Mouse (Mus musculus) erythroid progenitor cell, adult 5-6 weeks (primary cell): ENCODE results near the gene Prop1. TPM values are rescaled to one million over a fixed set of nuclear protein-coding genes. Genes with fewer than 3 reads are reported as not detected.

Source experiments
- ATAC-seq: replicated peaks from 2 replicates; pipeline ENCODE4 v1.8.0; 2016; ENCODE audit warnings: moderate number of reproducible peaks, mild to moderate bottlenecking, moderate TSS enrichment, inconsistent platforms; ENCODE audit not compliant: poor library complexity, low FRiP score, severe bottlenecking
- total RNA-seq, 2 experiments: library from RNA; stranded (forward) in 1 of 2; stranded (reverse) in 1 of 2; fragments of 150-400 nt in 1 of 2; fragments of 186-747, 209-891 nt in 1 of 2; gene quantifications; 2 replicates each; pipeline versions ENCODE4 v1.2.3 to v1.2.4; 2015 to 2017; ENCODE audit warnings: low replicate concordance in 2 of 2

Prop1 gene
- total RNA-seq (2015; ENCODE audit: low replicate concordance) (not detected in 2 replicates), total RNA-seq (2017; ENCODE audit: low replicate concordance) (not detected in 2 replicates)

- no peak for ATAC-seq
These were observed at the start of gene Prop1 for GRCm38 (mm10) chr11:50953665-50954064. Gene Prop1, minus strand, starts transcription at chr11:50953765.

- ATAC-seq = no peak
These were observed 49.7 kb upstream of the Prop1 start, which contains the start of gene Olfr51 for GRCm38 (mm10) chr11:51003296-51003695. Gene Olfr51, plus strand, starts transcription at chr11:51003596.

DNA sequence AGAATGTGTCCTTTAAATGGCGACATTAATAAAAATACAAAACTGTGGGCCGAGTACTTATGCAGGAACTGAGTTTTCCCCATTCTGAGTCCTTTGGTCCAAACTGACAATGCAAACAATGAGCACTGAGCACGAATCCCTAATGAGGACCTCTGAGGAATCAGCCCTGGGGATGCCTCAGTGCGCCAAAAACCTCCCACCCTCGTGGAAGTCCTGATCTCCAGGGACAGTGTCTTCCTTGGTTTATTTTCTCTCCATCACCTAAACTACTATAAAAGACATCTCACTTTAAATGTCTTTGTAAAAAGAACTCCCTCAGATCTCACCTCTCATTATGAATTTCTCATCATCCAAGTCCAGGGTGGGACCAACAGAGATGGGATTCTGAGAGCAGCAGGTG lies 28.1 kb upstream of the Prop1 start, which contains the start of gene Olfr1377:
Olfr1377 (plus strand) TSS at position 301 of the 400 bp plus-strand sequence.
- ATAC-seq = no peak

GRCm38 (mm10) chr11:50977216-50977615 lies 23.7 kb upstream of the Prop1 start:
- ATAC-seq = no peak

- no peak for ATAC-seq
These were observed 12.7 kb upstream of the Prop1 start, which contains the start of gene Olfr1378 for GRCm38 (mm10) chr11:50966230-50966629. Gene Olfr1378, plus strand, starts transcription at chr11:50966530.

DNA sequence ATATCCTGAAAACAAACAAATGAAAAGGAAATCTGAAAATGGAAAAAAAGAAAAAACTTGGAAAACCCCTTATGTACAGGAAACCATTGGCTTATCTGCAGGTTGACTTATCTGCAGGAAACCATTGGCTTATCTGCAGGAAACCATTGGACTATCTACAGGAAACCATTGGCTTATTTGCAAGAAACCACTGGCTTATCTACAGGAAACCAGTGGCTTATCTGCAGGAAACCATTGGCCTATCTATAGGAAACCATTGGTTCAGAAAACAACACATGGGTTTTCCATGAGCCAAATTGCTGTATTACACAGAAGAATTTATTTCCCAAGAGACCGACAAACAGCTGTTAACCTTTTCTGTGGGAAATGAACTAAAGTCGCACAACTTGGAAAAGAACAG lies 11.3 kb upstream of the Prop1 start:
- no peak for ATAC-seq

GRCm38 (mm10) chr11:50952290-50952689 lies 1.3 kb downstream of the Prop1 start:
- no peak for ATAC-seq

DNA sequence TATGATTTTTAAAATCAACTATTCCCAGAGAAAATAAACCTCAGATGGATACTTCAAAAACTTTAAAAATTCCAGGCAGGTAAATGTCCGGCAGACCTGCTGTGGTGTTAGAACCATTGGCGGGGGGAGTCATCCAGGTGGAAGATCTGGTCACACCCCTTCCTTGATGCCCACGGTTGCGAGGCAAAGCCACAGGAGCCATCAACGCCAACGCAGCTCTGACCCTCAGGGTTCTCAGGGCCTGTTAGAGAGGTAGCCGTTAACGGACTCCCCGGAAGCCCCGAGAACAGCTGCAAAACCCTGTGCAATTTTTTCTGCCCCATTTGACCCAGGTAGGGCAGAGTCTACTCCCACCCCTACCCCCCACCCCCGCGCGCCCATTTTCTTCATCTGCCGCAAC lies 10.1 kb downstream of the Prop1 start, which contains the start of gene 4933414I15Rik:
4933414I15Rik (minus strand) TSS at position 260 of the 400 bp plus-strand sequence.
- no peak for ATAC-seq

- no peak for ATAC-seq
These were observed 11.2 kb downstream of the Prop1 start for GRCm38 (mm10) chr11:50942386-50942785.

DNA sequence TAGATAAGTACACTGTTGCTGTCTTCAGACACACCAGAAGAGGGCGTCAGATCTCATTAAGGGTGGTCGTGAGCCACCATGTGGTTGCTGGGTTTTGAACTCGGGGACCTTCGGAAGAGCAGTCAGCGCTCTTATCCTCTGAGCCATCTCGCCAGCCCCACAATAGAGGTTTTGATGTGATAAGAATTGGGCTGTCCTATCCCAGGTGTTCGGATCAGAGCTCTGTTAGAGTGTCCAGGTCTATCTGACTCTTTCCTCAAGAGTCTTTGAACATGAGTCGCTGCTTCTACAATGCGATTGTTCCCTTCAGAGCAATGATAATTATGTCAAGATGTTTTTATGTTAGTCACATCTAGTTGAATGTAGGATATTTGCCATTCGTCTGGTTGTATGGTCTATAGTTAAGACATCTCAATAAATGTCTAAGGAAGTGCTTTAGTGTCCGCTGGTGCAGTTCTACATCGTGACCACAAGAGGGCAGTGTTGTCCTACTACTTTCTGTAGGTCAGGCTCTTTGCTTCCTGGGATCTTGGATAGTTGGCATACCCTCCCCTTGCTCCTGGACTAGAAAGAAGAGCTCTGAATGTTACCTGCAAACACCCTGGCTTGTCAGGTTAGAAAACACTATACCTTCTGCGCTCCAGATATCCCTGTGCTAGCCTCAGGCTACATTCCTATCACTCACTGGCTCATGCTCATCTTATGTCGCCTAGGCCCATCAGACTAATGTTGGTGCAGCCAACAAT lies 13.8 kb downstream of the Prop1 start:
- ATAC-seq = 0 out of 2 replicates have a peak, but pooled peaks have one; percentile 39

DNA sequence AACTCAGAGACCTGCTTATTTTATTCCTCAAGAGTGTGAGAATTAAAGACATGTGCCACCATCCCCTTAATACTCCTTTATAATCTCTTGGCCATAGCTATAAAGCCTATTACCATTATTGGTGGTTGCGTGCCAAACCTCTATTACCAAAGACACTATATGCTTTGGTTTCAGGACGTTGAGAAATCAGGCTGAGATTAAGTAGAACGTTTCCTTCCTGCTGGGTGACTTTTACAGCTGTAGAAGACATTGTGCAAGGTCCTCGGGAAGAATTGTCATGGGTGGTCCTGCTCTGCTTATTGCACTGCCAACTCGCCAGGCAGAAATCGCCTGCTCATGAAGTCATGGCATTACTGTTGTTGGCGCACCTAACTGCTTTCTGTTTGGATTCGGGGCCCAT lies 15.1 kb downstream of the Prop1 start:
- no peak for ATAC-seq

- ATAC-seq = no peak
These were observed 21.5 kb downstream of the Prop1 start for GRCm38 (mm10) chr11:50932040-50932439.

DNA sequence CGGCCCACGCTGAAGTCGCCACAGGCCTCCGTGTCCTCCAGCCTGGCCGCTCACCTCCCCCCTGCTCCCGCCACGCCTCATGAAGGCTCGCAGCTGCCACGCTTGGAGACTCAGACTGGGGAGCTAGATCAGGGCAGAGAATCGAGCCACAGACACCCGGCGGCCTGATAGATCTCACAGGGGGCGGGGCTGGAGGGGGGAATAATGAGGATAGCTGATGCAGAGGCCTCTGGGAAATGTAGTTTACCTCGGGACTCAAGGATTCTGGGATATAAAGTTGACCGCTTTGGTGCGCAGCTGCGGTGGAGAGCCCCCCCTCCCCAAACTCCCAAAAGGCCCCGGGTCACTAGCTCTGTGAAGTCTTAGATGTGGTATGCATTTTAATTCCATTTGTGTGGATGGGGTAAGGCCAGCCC lies 22.1 kb downstream of the Prop1 start, which contains the start of gene Zfp354b:
Zfp354b (minus strand) TSS at position 183 of the 416 bp plus-strand sequence.
- no peak for ATAC-seq

- no peak for ATAC-seq
These were observed 22.5 kb downstream of the Prop1 start for GRCm38 (mm10) chr11:50931021-50931420.

DNA sequence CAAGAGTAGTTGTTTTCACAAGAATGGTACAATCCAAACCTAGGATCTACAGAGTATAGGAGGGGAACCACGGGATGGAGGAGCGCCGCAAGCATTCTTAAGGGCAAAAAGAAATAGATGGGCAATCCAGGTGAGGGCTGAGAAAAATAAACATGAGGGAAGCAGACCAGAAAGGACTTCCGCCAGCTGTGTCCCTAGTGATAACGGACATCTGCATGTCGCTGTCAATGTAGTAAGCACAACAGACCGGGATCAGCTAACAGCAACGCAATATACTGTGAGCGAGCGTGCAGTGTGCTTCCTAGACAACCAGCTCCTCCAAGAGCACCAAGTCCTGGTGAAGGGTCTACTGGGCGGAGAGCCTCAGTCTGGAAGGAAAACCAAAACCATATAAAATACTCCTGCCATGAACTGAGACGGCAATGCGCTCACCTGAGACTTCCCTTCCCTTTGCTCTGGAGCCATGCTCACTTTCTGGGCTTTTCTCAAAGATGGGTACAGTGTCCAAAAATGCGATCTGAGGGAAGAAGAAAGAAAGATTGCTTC lies 23.0 kb downstream of the Prop1 start:
- ATAC-seq = no peak

- no peak; the same call in 1 of the 2 replicates for ATAC-seq
These were observed 37.8 kb downstream of the Prop1 start, which contains the start of gene Zfp2 for GRCm38 (mm10) chr11:50915671-50916320. Gene Zfp2, minus strand, starts transcription at chr11:50916165.

GRCm38 (mm10) chr11:50914461-50914860 lies 39.1 kb downstream of the Prop1 start:
- ATAC-seq = no peak

DNA sequence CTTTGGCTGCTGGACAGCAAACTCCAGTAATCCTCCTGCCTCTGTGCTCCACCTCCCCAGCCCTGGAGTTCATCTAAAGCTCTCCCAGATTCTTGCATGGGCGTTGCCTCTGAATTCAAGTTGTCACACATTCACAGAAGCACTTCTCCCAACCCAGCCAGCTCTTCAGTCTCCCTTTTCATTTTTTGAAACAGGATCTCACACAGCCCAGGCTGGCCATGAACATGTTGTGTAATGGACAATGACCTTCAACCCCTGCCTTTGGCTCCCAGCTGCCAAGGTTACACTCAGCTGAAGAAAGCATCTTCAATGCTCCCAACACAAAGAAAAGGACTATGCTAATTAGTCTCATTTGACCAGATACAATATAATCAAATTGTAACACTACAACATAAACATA lies 40.3 kb downstream of the Prop1 start:
- ATAC-seq = no peak

DNA sequence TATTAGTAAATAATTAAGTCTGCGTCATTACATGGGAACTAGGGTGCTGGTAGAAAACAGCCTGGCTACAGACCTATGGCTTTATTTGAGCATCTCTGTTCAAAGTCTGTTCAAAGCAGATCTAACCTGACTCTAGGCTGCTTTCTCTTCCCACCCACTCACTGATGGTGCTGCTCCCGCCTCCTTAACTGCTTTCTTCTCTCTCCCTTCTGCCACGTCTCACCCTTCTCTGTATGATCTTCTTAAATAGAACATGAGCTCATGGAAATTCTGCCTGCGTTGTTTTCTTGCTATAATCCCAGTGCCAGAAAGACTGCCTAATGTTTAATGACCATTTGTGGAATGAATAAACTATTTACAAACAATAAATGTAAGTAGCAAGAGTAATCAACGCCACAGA lies 45.4 kb downstream of the Prop1 start:
- ATAC-seq = no peak
